Mouse (Mus musculus) limb, embryonic 11.5 days (tissue): ENCODE results near the gene Mtnr1a. TPM values are rescaled to one million over a fixed set of nuclear protein-coding genes. Genes with fewer than 3 reads are reported as not detected.

Experiments
- ATAC-seq: fragments of 200-750 bp; cut with Nextera tagmentation; 2 replicates; pipeline ENCODE4 v1.8.0; 2017; ENCODE audit warnings: low read depth; ENCODE audit not compliant: insufficient number of reproducible peaks, low FRiP score, low TSS enrichment
- DNase-seq: peaks from one replicate; pipeline ENCODE4 v3.0.0-alpha.2; 2015; ENCODE audit warnings: low spot score
- H3K27ac ChIP-seq: fragments of 300-500 bp; sonication (generic); replicated peaks from 2 replicates; pipeline ENCODE4 v1.5.1; 2014; ENCODE audit warnings: low read depth, mild to moderate bottlenecking, low read length
- H3K27me3 ChIP-seq: fragments of 300-500 bp; sonication (generic); 2 replicates; pipeline ENCODE4 v1.6.1; 2014; ENCODE audit warnings: mild to moderate bottlenecking, low read length, mixed read lengths; ENCODE audit not compliant: control insufficient read depth, insufficient read depth
- H3K36me3 ChIP-seq: fragments of 300-500 bp; sonication (generic); 2 replicates; pipeline ENCODE4 v1.6.1; 2014; ENCODE audit warnings: mild to moderate bottlenecking, low read length, moderate library complexity, mixed read lengths; ENCODE audit not compliant: control insufficient read depth, insufficient read depth
- H3K4me1 ChIP-seq: fragments of 300-500 bp; sonication (generic); 2 replicates; pipeline ENCODE4 v1.6.1; 2014; ENCODE audit warnings: low read length, mixed read lengths; ENCODE audit not compliant: control insufficient read depth, insufficient read depth
- H3K4me2 ChIP-seq: fragments of 300-500 bp; sonication (generic); 2 replicates; pipeline ENCODE4 v1.6.1; 2014; ENCODE audit warnings: low read depth, mild to moderate bottlenecking, moderate library complexity; ENCODE audit not compliant: severe bottlenecking
- H3K4me3 ChIP-seq: fragments of 300-500 bp; sonication (generic); 2 replicates; pipeline ENCODE4 v1.5.1; 2014; ENCODE audit warnings: low read depth, low read length
- H3K9ac ChIP-seq: fragments of 300-500 bp; sonication (generic); 2 replicates; pipeline ENCODE4 v1.6.1; 2014; ENCODE audit warnings: mild to moderate bottlenecking, low read length
- H3K9me3 ChIP-seq: fragments of 300-500 bp; sonication (generic); 2 replicates; pipeline ENCODE4 v1.6.1; 2016; ENCODE audit warnings: low read length; ENCODE audit not compliant: control insufficient read depth
- WGBS: fragments of 180-500 bp; shearing (Covaris S2); extraction: QIAGEN DNeasy Blood & Tissue Kit; methylation state at CpG from one replicate; pipeline ENCODE4 v1.1.7; 2014; 5-methylcytosine and 5-hydroxymethylcytosine counted together
- polyA plus RNA-seq: library from polyadenylated mRNA; unstranded; fragments of >200 nt; fragmentation: Nextera tagmentation; extraction: Ambion mirVana; gene quantifications from 2 replicates; pipeline ENCODE4 v1.2.1, GENCODE M21; 2014

Gene Mtnr1a
- polyA plus RNA-seq, 1 experiment from 2014 or later = not detected

GRCm38 (mm10) chr8:45051236-45051635, 17.7 kb upstream of the Mtnr1a start:
- ATAC-seq (no peak), DNase-seq (no peak)
- H3K27me3 ChIP-seq = no peaks in the 10 kb centered on the region
- H3K4me3 ChIP-seq = no peak overlapping the region
- no peaks in the 10 kb centered on the region for H3K4me1 ChIP-seq
- no peak overlapping the region for H3K27ac ChIP-seq
- peaks cover 6% of the 10 kb centered on the region for H3K36me3 ChIP-seq
- WGBS = 95% methylated on average over 30 of the region's 30 CpGs
- H3K4me2 ChIP-seq = no peak overlapping the region
- no peaks in the 10 kb centered on the region; the same call in 1 of the 2 replicates for H3K9me3 ChIP-seq
- H3K9ac ChIP-seq = no peak overlapping the region

GRCm38 (mm10) chr8:45052205-45052604, 16.7 kb upstream of the Mtnr1a start:
- peaks cover 6% of the 10 kb centered on the region for H3K36me3 ChIP-seq
- 93% methylated on average over 1 of the region's 1 CpGs for WGBS
- no peak overlapping the region for H3K9ac ChIP-seq
- no peak for DNase-seq
- no peaks in the 10 kb centered on the region for H3K27me3 ChIP-seq
- H3K9me3 ChIP-seq = no peaks in the 10 kb centered on the region; the same call in 1 of the 2 replicates
- ATAC-seq = no peak
- no peaks in the 10 kb centered on the region for H3K4me1 ChIP-seq
- H3K4me2 ChIP-seq = no peak overlapping the region
- H3K27ac ChIP-seq = no peak overlapping the region
- H3K4me3 ChIP-seq = no peak overlapping the region

GRCm38 (mm10) chr8:45052618-45053017, 16.3 kb upstream of the Mtnr1a start:
- no peak overlapping the region for H3K4me3 ChIP-seq
- peaks cover 6% of the 10 kb centered on the region for H3K36me3 ChIP-seq
- no peaks in the 10 kb centered on the region for H3K4me1 ChIP-seq
- H3K9me3 ChIP-seq = no peaks in the 10 kb centered on the region; the same call in 1 of the 2 replicates
- H3K9ac ChIP-seq = no peak overlapping the region
- no peak overlapping the region for H3K27ac ChIP-seq
- H3K27me3 ChIP-seq = no peaks in the 10 kb centered on the region
- no peak overlapping the region for H3K4me2 ChIP-seq
- 93% methylated on average over 9 of the region's 9 CpGs for WGBS
- DNase-seq = no peak
- no peak for ATAC-seq

GRCm38 (mm10) chr8:45055500-45055899, 13.4 kb upstream of the Mtnr1a start:
- no peak for DNase-seq
- Histone ChIP-seq H3K4me3 (no peak overlapping the region), H3K4me1 (no peaks in the 10 kb centered on the region), H3K36me3 (peaks cover 2% of the 10 kb centered on the region; the same call in 1 of the 2 replicates), H3K27me3 (no peaks in the 10 kb centered on the region), H3K4me2 (no peak overlapping the region), H3K9me3 (no peaks in the 10 kb centered on the region; the same call in 1 of the 2 replicates), H3K9ac (no peak overlapping the region), H3K27ac (no peak overlapping the region)
- 98% methylated on average over 3 of the region's 3 CpGs for WGBS
- no peak for ATAC-seq

- Histone ChIP-seq H3K36me3 (peaks cover 2% of the 10 kb centered on the region; the same call in 1 of the 2 replicates), H3K27me3 (no peaks in the 10 kb centered on the region), H3K9ac (no peak overlapping the region), H3K4me2 (no peak overlapping the region), H3K4me3 (no peak overlapping the region), H3K4me1 (no peaks in the 10 kb centered on the region), H3K27ac (no peak overlapping the region), H3K9me3 (no peaks in the 10 kb centered on the region; the same call in 1 of the 2 replicates)
- ATAC-seq (no peak), DNase-seq (no peak)
- 25% methylated on average over 2 of the region's 3 CpGs for WGBS
Observed at GRCm38 (mm10) chr8:45056810-45057209, 12.1 kb upstream of the Mtnr1a start.

GRCm38 (mm10) chr8:45060083-45060482, 8.9 kb upstream of the Mtnr1a start:
- H3K27ac ChIP-seq = no peak overlapping the region
- H3K36me3 ChIP-seq = no peaks in the 10 kb centered on the region
- H3K27me3 ChIP-seq = no peaks in the 10 kb centered on the region
- H3K4me2 ChIP-seq = no peak overlapping the region
- ATAC-seq (no peak), DNase-seq (no peak)
- no peaks in the 10 kb centered on the region for H3K4me1 ChIP-seq
- H3K9ac ChIP-seq = no peak overlapping the region
- no peaks in the 10 kb centered on the region; the same call in 1 of the 2 replicates for H3K9me3 ChIP-seq
- whole genome bisulfite sequencing = 85% methylated on average over 2 of the region's 2 CpGs
- no peak overlapping the region for H3K4me3 ChIP-seq

- H3K27me3 ChIP-seq = no peaks in the 10 kb centered on the region
- no peak for DNase-seq
- 94% methylated on average over 11 of the region's 11 CpGs for WGBS
- no peak overlapping the region for H3K27ac ChIP-seq
- no peak overlapping the region for H3K9ac ChIP-seq
- no peak overlapping the region for H3K4me3 ChIP-seq
- no peaks in the 10 kb centered on the region for H3K9me3 ChIP-seq
- H3K4me1 ChIP-seq = no peaks in the 10 kb centered on the region
- ATAC-seq = no peak
- no peaks in the 10 kb centered on the region for H3K36me3 ChIP-seq
- H3K4me2 ChIP-seq = no peak overlapping the region
Observed at GRCm38 (mm10) chr8:45062311-45062710, 6.6 kb upstream of the Mtnr1a start.

- Histone ChIP-seq H3K27ac (no peak overlapping the region), H3K9me3 (no peaks in the 10 kb centered on the region), H3K27me3 (no peaks in the 10 kb centered on the region), H3K4me2 (no peak overlapping the region), H3K36me3 (no peaks in the 10 kb centered on the region), H3K4me1 (no peaks in the 10 kb centered on the region), H3K9ac (no peak overlapping the region), H3K4me3 (no peak overlapping the region)
- ATAC-seq (no peak), DNase-seq (no peak)
- 77% methylated on average over 25 of the region's 25 CpGs for WGBS
Observed at GRCm38 (mm10) chr8:45062982-45063924, 5.7 kb upstream of the Mtnr1a start.
